Mouse (Mus musculus) retina, adult 2 months (tissue): ENCODE results near the gene Borcs6.
A peak's percentile ranks its signal among the peaks of the same experiment; 100 is the strongest.

Experiments
- DNase-seq: peaks from one replicate; pipeline ENCODE4 v3.0.0-alpha.2; 2012; ENCODE audit warnings: low read depth, low spot score

Gene Borcs6

GRCm38 (mm10) chr11:69070590-69071222, 11.2 kb downstream of the Borcs6 start, which contains the start of gene Tmem107:
Gene Tmem107, plus strand, starts transcription at chr11:69070806.
- peak; percentile 86 for DNase-seq

DNA sequence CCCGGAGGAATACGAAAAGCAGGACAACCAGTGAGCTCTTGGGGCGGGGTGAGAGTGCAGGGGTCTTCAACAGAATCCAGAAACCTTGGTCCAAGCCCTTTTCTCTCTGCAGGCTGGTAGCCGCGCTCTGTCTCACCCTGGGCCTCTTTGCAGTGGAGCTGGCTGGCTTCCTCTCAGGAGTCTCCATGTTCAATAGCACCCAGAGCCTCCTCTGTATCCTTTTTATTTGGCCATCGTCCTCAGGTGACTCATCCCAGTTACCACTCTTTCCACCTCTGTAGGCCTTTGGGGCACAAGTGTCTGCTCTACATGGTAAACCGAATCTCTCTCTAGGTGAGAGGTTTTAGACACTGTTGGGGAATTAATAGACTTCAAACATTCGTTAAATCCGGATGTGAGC, 11.7 kb downstream of the Borcs6 start:
- DNase-seq, result no peak

DNA sequence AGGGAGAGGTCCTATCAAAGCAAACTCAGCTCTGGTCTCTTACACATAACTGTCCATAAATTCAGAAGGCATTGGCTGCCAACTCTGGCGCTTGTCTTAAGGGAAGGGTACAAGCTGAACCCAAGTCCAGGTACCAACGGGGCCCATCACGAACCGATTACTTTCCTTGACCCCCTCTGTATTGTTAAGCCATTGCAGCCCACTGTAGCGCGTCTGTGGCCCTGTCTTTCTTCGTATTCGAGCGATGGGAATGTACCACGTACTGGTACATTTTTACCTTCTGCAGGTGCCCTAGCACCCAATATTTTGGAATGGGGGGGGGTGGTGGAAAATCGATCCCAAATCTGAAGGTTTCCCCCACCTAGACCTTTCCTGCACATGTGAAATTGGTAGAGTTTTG, 12.7 kb downstream of the Borcs6 start:
- no peak for DNase-seq

DNA sequence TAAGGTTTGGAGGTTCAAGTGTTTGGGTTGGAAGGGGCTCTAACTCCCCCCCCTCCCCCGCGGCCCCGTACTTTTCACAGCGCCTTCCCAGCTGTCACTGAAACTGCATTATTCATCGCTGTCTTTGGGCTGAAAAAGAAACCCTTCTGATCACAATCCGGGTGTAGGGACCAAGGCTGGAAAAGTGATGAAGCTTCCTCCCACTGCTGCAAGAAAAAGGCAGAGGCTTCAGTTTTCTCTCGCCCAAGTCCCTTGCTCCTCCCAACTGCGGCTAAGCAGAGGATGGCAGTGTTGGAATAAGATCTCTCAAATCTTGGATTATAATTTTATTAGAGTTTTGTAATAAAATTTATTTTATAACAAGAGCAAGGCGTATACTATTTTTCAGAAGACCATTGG, 13.1 kb downstream of the Borcs6 start:
- DNase-seq, result no peak

DNA sequence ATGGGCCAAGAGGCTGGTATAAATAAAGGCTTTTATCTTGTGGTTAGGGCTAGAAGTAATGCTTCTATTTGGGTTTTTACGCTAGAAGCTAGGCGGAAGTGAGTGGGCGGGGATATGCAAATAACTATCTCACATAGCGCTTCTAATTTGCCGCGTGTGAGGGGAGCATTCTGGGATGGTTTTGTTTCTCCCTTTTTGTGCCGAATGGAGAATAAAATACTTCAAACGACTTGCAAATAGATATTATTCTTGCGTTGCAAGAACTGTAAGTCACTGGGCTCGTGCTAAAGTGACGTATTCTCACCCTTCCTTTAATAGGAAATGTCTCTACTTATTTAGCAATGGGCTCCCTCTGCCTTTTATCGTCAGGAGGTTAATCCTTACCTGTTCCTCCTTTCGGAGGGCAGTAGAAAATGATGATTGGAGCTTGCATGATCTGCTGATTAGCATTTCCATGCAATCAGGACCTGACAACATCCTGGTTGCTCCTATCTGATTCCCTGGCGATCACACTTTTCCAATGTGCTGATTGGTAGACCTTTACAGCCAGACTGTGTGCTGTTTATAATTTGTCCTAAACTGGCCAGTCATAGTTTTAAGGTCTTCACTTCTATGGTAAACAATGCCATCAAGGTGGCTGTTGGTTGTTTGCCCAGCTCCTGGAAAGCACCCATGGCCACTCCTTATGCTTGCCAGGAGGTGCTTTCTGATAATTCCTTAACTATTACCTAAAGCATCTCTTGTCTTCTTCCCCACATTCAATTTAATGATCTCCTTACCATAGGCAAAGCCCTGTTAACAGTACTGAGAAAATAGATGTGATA, 13.8 kb downstream of the Borcs6 start:
- peak; percentile 93 for DNase-seq

DNA sequence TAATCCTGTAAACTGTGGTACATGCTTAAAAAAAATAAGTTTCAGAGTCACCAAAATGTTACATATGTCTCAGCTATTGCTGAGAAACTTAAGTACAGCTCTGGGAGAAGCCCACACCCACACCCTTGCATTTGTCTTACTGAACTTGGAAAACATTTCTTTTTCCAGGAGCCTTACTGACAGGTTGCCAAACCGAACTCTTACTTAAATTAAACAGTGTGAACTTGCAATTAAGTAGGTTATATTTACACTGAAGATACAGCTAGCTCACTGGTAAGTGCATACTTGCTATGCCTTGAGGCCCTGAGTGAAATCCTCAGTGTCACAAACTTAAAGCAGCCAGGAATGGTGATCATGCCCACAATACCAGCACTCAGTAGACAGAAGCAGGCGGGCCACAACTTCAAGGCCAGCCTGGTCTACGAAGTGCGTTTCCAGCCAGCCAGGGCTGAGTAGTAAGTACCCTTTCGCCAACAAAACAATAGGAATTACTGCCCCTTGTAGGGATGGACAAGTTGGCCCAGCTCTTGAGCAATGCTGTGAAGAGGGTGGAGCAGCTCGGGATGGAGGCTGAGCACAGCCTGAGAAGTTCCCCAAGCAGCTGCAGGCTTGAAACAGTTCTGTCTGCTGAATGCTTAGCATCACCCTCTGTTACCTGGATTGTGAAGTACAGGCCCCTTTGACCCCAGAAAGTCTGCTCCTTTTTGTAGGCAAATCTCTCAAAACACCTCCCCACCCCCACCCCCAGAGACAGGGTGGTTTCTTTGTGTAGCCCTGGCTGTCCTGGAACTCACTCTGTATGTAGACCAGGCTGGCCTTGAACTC, 14.6 kb downstream of the Borcs6 start:
- DNase-seq, result no peak

GRCm38 (mm10) chr11:69074776-69075069, 15.2 kb downstream of the Borcs6 start:
- DNase-seq, result no peak

DNA sequence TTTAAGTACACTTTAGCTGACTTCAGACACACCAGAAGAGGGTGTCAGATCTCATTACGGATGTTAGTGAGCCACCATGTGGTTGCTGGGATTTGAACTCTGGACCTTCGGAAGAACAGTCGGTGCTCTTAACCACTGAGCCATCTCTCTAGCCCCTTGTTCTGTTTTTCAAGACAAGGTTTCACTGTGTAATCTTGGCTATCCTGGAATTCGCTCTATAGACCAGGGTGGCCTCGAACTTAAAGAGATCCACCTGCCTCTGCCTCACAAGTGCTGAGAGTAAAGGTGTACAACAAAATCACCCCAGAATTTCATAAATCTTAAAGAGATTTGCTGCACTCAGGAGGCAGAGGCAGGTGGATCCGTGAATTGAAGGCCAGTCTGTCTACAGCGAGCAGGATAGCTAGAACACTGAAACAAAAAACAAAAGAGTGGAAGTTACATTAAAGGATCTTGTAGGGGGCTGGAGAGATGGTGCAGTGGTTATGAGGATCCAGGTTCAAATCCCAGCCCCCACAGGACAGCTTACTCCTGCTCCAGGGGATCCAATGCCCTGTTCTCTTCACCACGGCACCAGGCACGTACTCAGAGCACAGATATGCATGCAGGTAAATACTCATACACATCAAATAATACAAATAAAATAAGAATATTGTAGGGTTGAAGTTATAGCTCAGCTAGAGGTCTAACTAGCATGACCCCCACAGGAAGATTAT, 16.4 kb downstream of the Borcs6 start:
- DNase-seq, result no peak

GRCm38 (mm10) chr11:69076572-69076971, 17.1 kb downstream of the Borcs6 start:
- no peak for DNase-seq

DNA sequence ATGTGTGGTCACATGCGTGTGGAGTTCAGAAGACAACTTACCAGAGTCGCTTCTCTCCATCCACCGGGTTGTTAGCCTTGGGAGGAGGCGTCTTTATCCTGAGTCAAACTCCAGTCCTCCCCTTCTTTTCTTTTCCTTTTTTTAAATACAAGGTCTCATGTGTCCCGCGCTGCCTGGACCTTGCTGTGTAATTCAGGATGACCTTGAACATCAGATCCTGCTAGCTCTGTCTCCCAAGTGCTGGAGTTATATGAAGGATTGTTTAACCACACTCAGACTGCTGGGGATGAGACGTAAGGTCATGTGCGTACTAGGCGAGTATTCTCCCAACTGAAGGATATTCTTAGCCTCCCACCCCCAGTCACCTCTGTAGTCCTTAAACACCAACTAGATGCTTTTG, 17.8 kb downstream of the Borcs6 start:
- DNase-seq, result no peak

DNA sequence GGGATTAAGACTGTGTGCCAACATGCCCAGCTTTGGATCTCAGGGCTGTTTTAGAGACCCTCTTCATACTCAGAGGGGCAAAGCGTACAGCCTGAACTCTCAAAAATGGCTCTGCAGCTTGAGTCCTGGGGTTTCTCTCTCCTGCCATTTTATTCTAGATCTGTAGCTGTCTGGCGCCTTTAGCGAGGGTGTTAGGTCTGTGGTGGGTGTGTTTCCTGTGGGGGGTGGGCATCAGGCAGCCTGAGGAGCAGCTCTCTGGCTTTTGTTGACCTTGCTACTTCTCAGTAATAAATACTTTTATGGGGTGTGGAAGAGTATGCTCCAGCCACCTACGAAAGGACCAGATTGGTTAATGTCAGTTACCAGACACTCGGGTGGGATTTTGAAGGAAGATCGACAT, 18.5 kb downstream of the Borcs6 start:
- DNase-seq, result no peak

- no peak for DNase-seq
These were observed 19.4 kb downstream of the Borcs6 start for GRCm38 (mm10) chr11:69078805-69079438.

- no peak for DNase-seq
These were observed 20.8 kb downstream of the Borcs6 start for GRCm38 (mm10) chr11:69080102-69080854.

- no peak for DNase-seq
These were observed 21.3 kb downstream of the Borcs6 start for GRCm38 (mm10) chr11:69080855-69081222.

DNA sequence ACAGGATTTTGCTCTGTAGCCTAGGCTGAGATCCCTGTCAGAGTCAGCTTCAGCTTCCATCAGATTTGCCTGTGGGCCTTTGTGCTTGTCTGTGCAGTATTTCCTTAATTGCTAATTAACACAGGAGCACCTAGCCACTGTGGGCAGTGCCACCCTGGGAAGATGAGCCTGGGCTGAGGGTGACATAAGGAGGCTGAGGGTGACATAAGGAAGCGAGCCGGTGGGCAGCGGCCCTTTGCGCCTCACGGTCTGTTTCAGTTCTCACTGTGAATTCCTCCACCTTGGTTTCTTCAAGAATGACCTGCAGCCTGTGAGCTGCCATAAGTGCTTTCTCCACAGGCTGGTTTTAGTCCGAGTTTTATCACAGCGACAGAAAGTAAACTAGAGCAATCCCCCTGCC, 22.1 kb downstream of the Borcs6 start:
- no peak for DNase-seq

GRCm38 (mm10) chr11:69085608-69086007, 26.1 kb downstream of the Borcs6 start:
- no peak for DNase-seq

GRCm38 (mm10) chr11:69086390-69086789, 26.9 kb downstream of the Borcs6 start:
- DNase-seq, result no peak

- no peak for DNase-seq
These were observed 27.6 kb downstream of the Borcs6 start for GRCm38 (mm10) chr11:69087082-69087481.

DNA sequence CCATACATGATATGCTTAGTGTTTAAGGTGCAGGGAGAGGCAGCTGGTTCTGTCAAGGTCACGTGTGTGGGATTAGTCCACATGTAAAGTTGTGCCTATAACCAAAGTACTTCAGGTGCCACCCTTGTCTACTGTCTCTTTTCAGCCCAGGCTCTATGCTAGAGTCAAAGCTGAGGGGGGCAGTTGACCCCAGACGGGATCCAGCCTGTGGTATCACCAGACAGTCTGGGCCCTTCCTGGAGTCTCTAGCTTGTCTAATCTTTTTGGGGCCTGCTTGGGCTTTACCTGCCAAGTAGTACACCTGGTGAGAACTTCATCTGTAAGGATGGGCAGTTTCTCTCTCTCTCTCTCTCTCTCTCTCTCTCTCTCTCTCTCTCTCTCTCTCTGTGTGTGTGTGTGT, 28.1 kb downstream of the Borcs6 start:
- DNase-seq, result no peak

DNA sequence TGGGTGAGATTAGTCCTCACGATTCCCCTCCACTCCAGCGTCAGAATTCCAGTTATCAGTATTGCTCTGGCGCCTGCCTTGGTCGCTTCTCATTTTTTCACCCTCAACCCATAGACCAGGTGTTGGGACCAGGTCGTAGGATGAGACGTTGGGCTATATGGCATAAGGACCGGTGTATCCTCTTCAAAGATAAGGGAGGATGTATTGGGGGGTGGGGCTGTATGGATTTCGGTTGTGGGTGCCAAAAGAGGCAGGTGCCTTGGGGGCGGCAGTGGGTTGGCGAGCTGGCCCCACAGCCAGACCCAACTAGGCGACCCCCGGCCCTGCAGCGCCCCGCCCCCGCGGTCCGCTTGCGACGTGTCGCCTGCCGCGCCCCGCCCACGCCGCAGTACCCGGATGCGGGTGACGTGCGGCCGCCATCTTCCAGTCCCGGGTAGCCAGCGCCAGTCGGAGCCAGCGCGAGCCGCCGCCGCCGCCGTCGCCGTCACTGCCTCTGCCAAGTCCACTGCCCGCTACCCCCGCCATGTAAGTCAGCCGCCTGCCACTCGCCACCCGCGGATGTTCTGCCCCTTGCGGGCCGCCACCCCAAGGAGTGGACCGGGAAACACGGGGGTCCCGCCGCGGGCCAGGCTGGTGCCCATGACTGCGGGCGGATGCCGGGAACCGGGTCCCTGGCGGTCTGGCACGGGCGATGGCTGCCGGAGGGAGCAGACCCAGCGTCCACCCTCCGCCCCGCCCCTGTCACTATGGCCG, 28.8 kb downstream of the Borcs6 start, which contains the start of gene Vamp2:
Vamp2 (plus strand) TSS at position 388 of the 753 bp plus-strand sequence.
- peak; percentile 79 for DNase-seq
